Mouse (Mus musculus) C2C12 (cell line): ENCODE measurements around the gene Hormad2.

Experiments
- CEBPB ChIP-seq: IDR thresholded peaks from one replicate; pipeline ENCODE4 v1.6.1; 2011; ENCODE audit warnings: low read depth, mild to moderate bottlenecking, control low read depth, moderate library complexity
- CTCF ChIP-seq: IDR thresholded peaks from one replicate; pipeline ENCODE4 v1.5.1; 2011; ENCODE audit not compliant: control insufficient read depth, insufficient read depth, insufficient read length
- FOSL1 ChIP-seq: IDR thresholded peaks from one replicate; pipeline ENCODE4 v1.8.0; 2011; ENCODE audit warnings: mild to moderate bottlenecking, low read length; ENCODE audit not compliant: poor library complexity, insufficient read depth, severe bottlenecking
- MAX ChIP-seq: IDR thresholded peaks from one replicate; pipeline ENCODE4 v1.6.1; 2011; ENCODE audit warnings: mild to moderate bottlenecking, control low read depth
- MYOD1 ChIP-seq: IDR thresholded peaks from one replicate; pipeline ENCODE4 v1.6.1; 2011; ENCODE audit warnings: low read depth; ENCODE audit not compliant: control insufficient read depth, insufficient read length
- MYOG ChIP-seq: IDR thresholded peaks from one replicate; pipeline ENCODE4 v1.6.1; 2011; ENCODE audit not compliant: control insufficient read depth, insufficient read length; ENCODE audit errors: extremely low read depth
- USF1 ChIP-seq: IDR thresholded peaks from one replicate; pipeline ENCODE4 v1.6.1; 2011; ENCODE audit warnings: low read depth, mild to moderate bottlenecking, control low read depth, moderate library complexity

DNA sequence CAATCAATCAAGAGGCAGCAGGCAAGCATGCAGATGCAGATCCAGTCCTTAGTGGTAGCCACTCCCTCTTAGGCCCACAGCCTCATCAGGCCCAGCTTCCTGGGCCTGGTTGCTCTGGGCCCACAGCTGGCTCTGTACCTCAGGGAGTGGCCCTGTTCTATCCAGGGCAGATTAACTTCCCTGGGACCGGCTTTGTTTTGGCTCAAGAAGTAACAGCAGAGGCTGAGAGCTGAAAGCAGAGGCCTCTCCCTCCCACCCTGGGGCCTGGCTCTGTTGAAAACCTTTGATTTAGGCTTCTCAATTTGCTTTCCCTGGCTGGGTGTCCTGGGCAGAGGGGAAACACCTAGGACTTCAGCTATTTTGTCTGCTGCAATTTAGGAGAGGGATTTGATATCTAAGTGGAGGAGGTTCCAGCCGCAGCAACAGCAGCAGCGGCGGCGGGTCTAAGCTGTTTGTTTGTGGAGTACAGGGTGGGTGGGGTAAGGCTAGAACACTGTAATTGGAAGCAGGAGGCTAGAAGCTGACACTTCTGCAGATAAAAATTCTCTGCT lies 138.5 kb downstream of the Hormad2 start:
- no peak for TF ChIP-seq CEBPB
- TF ChIP-seq MYOD1, result no peak
- TF ChIP-seq MYOG, result no peak
- no peak for TF ChIP-seq CTCF
- no peak for TF ChIP-seq MAX
- TF ChIP-seq USF1, result no peak
- TF ChIP-seq FOSL1, result no peak
